Mouse (Mus musculus) forebrain, embryonic 15.5 days (tissue): ENCODE data around the gene Nexn. TPM values are rescaled to one million over a fixed set of nuclear protein-coding genes. Genes with fewer than 3 reads are reported as not detected.
A peak's percentile ranks its signal among the peaks of the same experiment; 100 is the strongest.
"Not testable (repeated sequence)": the region's sequence is repeated elsewhere in the genome, so short reads cannot be mapped to it uniquely, and the experiment has no call there.

Experiments
- ATAC-seq: fragments of 200-750 bp; cut with Nextera tagmentation; replicated peaks from 2 replicates; pipeline ENCODE4 v1.8.0; 2017; ENCODE audit warnings: mild to moderate bottlenecking, moderate TSS enrichment, moderate library complexity
- H3K27ac ChIP-seq: fragments of 300-500 bp; sonication (generic); replicated peaks from 2 replicates; pipeline ENCODE4 v1.5.1; 2015; ENCODE audit warnings: mild to moderate bottlenecking, inconsistent platforms
- H3K27me3 ChIP-seq: fragments of 300-500 bp; sonication (generic); 2 replicates; pipeline ENCODE4 v1.6.1; 2015; ENCODE audit warnings: inconsistent platforms
- H3K36me3 ChIP-seq: fragments of 300-500 bp; sonication (generic); 2 replicates; pipeline ENCODE4 v1.6.1; 2015; ENCODE audit warnings: mild to moderate bottlenecking, inconsistent platforms
- H3K4me1 ChIP-seq: fragments of 300-500 bp; sonication (generic); 2 replicates; pipeline ENCODE4 v1.6.1; 2015; ENCODE audit warnings: inconsistent platforms
- H3K4me2 ChIP-seq: fragments of 300-500 bp; sonication (generic); replicated peaks from 2 replicates; pipeline ENCODE4 v1.6.1; 2015; ENCODE audit warnings: mild to moderate bottlenecking, inconsistent platforms
- H3K4me3 ChIP-seq: fragments of 300-500 bp; sonication (generic); 2 replicates; pipeline ENCODE4 v1.5.1; 2015; ENCODE audit warnings: mild to moderate bottlenecking, inconsistent platforms
- H3K9ac ChIP-seq: fragments of 300-500 bp; sonication (generic); replicated peaks from 2 replicates; pipeline ENCODE4 v1.6.1; 2015; ENCODE audit warnings: mild to moderate bottlenecking, inconsistent platforms
- H3K9me3 ChIP-seq: fragments of 300-500 bp; sonication (generic); 2 replicates; pipeline ENCODE4 v1.6.1; 2016; ENCODE audit warnings: inconsistent platforms
- WGBS: fragments of 180-500 bp; shearing (Covaris S2); methylation state at CpG from one replicate; pipeline ENCODE4 v1.1.7; 2015; ENCODE audit warnings: mixed read lengths; 5-methylcytosine and 5-hydroxymethylcytosine counted together
- polyA plus RNA-seq: library from polyadenylated mRNA; unstranded; fragments of >200 nt; fragmentation: Nextera tagmentation; extraction: Ambion mirVana; gene quantifications from 2 replicates; pipeline ENCODE4 v1.2.1, GENCODE M21; 2015

The Nexn gene
- polyA plus RNA-seq, 1 experiment from 2014 or later: 3.9 TPM

DNA sequence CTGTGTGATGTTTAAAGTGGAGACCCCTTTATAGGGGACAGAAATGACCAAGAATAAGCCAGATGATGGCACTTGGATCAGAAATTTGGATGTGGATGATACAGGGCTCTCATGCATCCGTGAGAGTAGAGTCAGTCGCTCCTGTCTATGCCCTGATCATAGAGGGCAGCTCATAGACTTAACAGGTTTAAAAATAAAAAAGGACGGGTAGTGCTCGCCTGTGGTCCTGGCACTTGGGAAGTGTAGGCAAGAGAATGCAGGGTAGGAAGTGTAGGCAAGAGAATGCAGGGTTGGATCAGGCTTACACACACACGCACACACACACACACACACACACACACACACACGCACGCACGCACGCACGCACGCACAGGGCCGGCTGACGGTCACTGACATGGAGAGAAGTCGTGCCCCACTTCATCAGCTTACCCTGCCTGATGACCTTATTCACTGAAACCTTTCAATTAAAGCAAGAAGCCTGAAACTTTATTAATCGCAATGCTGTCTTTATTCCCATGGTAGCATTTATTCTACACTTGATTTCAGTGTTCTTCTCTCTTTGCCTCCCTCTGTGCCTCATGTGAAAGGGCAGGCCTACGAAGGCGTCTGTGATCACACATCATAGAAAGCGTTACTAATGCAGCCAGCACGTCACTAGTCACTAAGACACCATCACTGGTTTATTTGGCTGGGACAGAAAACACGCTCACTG, 7.0 kb upstream of the Nexn start:
- Histone ChIP-seq H3K4me1 (no peaks in the 10 kb centered on the region), H3K36me3 (peaks cover 18% of the 10 kb centered on the region), H3K9ac (no peak overlapping the region), H3K27me3 (no peaks in the 10 kb centered on the region), H3K4me3 (no peak overlapping the region), H3K4me2 (no peak overlapping the region), H3K9me3 (no peaks in the 10 kb centered on the region), H3K27ac (no peak overlapping the region)
- no peak for ATAC-seq
- WGBS: 85% methylated on average over 20 of the region's 20 CpGs

DNA sequence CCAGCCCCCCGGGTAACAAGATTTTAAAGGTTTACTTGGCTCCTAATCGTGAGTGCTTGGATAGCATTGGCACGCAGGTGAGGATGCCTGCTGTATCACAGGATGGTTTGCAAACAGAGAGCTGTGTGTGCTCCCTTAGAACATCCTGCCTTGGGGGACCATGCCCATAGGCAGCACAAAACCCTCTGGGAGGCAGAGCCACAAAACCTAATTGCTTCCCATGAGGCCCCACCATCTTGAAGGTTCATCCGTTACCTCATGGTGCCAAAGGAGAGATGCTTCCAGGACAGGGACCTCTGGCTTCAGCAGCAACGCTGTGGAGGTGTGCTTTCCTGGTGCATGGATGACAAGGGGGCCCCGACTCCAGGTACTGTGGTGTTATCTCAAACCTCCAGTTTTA, 5.7 kb upstream of the Nexn start:
- Histone ChIP-seq H3K4me1 (no peaks in the 10 kb centered on the region), H3K27ac (no peak overlapping the region), H3K4me3 (no peak overlapping the region), H3K27me3 (no peaks in the 10 kb centered on the region), H3K36me3 (peaks cover 16% of the 10 kb centered on the region), H3K9ac (no peak overlapping the region), H3K9me3 (no peaks in the 10 kb centered on the region), H3K4me2 (no peak overlapping the region)
- ATAC-seq: no peak
- WGBS: 82% methylated on average over 6 of the region's 6 CpGs

DNA sequence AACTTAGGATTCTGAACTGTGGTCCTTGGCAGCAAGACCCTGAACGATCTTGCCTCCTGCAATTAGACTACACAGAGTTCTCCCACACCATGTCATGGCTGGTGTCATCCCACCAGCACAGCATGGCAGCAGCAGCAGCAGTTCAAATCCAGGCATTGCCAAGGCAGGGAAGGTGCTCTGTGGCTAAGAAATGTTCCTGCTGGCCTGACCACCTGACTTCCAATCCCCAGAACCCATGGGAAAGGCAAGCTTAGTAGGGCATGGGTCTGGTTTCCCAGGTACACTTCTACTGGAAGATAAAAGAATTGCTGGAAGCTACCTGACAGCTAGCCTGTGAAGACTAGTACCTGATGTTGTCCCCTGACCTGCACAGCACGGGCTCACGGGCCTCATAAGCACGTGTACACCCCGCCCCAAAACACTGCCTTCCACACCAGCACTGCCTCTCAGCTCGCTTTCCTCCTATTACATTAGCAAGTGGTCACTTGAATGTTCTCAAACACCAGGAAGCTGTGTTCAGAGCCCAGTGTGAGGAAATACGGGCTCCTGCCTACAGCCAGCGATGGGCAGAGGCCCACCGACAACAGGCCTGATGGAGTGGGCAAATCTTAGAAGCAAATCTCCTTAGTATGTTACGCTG, 5.0 kb upstream of the Nexn start:
- 89% methylated on average over 10 of the region's 10 CpGs for WGBS
- Histone ChIP-seq H3K4me3 (no peak overlapping the region), H3K27ac (no peak overlapping the region), H3K27me3 (peaks cover 3% of the 10 kb centered on the region; the same call in 1 of the 2 replicates), H3K4me1 (peaks cover 2% of the 10 kb centered on the region; the same call in 1 of the 2 replicates), H3K9ac (no peak overlapping the region), H3K4me2 (no peak overlapping the region), H3K36me3 (peaks cover 10% of the 10 kb centered on the region), H3K9me3 (no peaks in the 10 kb centered on the region)
- no peak for ATAC-seq

DNA sequence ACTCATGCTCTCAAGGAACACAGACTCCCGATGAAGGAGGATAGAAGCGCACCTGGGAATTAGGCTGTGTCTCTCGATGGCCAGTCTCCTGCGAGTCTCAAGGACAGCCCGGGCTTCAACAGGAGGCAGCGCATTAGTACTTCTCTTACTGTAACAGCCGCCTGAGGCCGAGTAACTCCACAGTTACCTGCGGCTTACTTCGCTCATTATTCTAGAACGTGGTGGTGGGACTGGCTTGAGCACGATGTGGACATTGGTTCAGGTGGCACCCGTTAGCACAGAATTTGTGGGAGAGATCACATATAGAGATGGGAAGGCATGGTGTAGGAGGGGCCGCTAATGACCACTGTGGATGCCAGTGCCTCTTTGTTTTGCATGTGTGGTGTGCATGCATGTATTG, 1.9 kb upstream of the Nexn start:
- no peak overlapping the region for H3K4me3 ChIP-seq
- no peaks in the 10 kb centered on the region for H3K9me3 ChIP-seq
- peaks cover 14% of the 10 kb centered on the region for H3K4me1 ChIP-seq
- H3K27ac ChIP-seq: no peak overlapping the region
- H3K9ac ChIP-seq: no peak overlapping the region
- 93% methylated on average over 14 of the region's 14 CpGs for WGBS
- H3K4me2 ChIP-seq: no peak overlapping the region
- ATAC-seq: no peak
- H3K36me3 ChIP-seq: no peaks in the 10 kb centered on the region
- H3K27me3 ChIP-seq: peaks cover 30% of the 10 kb centered on the region

DNA sequence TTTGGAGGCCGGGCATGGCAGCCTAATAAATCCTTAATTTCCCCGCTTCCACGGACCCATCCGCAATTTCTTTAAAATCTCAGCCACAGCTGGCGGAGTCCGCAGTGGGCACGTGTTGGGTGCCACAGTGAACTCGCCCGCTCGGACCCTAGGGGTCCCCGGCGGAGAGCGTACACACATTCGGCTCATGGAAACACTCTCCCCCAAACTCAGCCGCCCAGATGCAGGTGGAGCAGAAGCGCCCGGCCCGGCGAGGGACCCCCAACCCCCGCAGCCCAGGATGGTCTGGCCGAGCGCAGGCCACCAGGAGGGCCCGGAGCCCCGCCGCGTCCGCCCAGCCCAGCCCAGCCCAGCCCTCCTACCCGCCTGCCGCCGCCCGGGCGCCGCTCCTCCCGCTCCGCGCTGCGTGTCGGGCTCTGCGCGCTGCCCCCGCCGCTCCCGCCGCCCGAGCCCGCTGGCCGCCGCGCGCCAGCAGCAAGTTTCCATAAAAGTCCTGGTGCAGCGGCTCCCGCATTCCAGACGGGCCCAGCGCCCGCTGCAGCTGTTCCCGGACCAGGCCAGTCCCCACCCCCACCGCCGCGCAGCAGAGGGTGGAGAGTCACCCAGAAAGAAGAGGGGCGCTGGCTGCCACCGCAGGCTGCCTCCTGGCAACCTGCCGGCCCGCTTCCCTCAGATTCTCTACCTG, 657 bp downstream of the Nexn start:
- Histone ChIP-seq H3K4me2 (peak overlapping the region; percentile 98), H3K27me3 (peaks cover 42% of the 10 kb centered on the region), H3K9me3 (no peaks in the 10 kb centered on the region), H3K36me3 (no peaks in the 10 kb centered on the region), H3K4me1 (peaks cover 14% of the 10 kb centered on the region), H3K4me3 (peak overlapping the region; percentile 54), H3K27ac (no peak overlapping the region), H3K9ac (peak overlapping the region; percentile 51)
- ATAC-seq: peak; percentile 78
- WGBS: 1% methylated on average over 60 of the region's 63 CpGs

DNA sequence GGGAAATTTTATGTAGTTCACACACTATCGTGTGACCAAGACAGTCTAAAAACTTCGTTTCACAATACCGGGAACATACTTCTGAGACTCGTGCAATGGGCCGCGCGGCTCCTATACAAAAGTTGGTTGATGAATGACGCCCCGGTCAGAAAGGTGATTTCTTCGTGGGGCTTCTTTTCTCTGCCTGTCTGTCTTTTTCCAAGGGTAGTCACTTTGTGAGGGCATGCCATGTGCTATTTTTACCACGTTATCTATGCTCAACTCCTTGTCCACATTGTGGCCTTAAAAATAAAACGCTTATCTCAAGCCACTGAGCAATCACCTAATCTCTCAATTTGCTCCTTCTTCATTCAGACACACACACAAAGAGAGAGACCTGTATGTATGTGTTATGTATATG, 1.3 kb downstream of the Nexn start:
- Histone ChIP-seq H3K4me1 (peaks cover 14% of the 10 kb centered on the region), H3K4me2 (peak overlapping the region; percentile 98), H3K27me3 (peaks cover 42% of the 10 kb centered on the region), H3K9ac (no peak overlapping the region), H3K9me3 (no peaks in the 10 kb centered on the region), H3K4me3 (peak overlapping the region; percentile 54), H3K36me3 (no peaks in the 10 kb centered on the region), H3K27ac (no peak overlapping the region)
- WGBS: 32% methylated on average over 12 of the region's 12 CpGs
- ATAC-seq: no peak

DNA sequence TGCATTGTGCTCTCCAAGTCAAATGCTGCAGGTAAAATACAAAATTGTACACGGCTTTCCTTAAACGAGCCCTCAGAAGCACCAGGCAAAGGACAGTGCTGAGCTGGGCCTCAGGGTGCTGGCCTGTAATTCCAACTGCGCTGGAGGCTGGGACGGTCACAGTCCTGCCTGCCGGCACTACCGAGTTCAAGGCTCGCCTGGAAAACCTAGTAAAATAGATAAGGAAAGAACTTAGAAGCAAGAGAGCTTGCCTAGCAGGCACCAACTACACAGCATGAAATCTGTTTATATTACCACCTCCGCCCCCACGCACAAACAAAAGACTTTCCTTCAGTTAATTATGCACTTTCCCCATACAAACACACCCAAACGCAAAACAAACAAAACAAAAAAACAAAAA, 1.8 kb downstream of the Nexn start:
- Histone ChIP-seq H3K36me3 (no peaks in the 10 kb centered on the region), H3K4me2 (no peak overlapping the region), H3K4me1 (peaks cover 14% of the 10 kb centered on the region), H3K4me3 (no peak overlapping the region), H3K9me3 (no peaks in the 10 kb centered on the region), H3K27me3 (peaks cover 42% of the 10 kb centered on the region), H3K9ac (no peak overlapping the region), H3K27ac (no peak overlapping the region)
- no peak for ATAC-seq
- 56% methylated on average over 10 of the region's 10 CpGs for WGBS

DNA sequence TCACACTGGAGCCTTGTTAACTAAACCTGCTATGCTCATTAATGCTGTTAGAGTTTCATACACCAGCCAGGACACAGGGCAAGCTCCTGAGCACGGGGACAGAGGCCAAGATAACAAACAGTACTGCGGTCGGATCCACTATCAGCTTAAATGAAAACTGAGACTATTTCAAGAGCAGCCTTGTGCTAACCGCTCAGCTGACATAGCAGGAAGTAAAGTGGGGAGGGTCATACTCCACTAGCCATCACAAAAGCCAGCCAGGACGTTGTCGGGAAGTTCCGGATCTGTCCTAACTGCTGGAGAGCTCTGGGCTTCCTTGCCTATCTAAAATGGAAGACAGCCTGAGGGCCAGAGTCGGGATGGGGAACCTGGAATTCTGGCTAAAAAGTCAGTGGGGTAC, 4.2 kb downstream of the Nexn start:
- Histone ChIP-seq H3K27ac (no peak overlapping the region), H3K36me3 (no peaks in the 10 kb centered on the region), H3K4me1 (peaks cover 14% of the 10 kb centered on the region), H3K4me2 (no peak overlapping the region), H3K4me3 (no peak overlapping the region), H3K27me3 (peaks cover 42% of the 10 kb centered on the region), H3K9ac (no peak overlapping the region), H3K9me3 (no peaks in the 10 kb centered on the region)
- ATAC-seq: no peak
- WGBS: 40% methylated on average over 8 of the region's 8 CpGs

DNA sequence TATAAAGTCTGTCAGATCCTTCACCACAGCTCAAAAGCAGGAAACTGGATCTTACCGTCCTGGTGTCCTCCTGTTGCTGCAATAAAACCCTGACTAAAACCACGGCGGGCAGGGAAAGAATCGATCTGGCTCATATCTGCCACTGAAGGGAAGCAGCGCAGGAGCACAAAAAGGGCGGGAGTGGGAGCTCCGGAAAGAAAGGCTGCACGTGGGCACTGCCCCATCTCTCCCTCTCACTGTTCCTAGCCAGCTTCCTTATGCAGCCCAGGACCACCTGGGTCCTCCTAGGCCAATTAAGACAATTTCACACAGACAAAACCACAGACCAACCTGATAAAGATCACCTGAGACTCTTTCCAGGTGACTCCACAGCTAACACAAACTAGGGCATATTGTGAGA, 4.7 kb downstream of the Nexn start:
- Histone ChIP-seq H3K9ac (no peak overlapping the region), H3K4me3 (no peak overlapping the region), H3K36me3 (no peaks in the 10 kb centered on the region), H3K27me3 (peaks cover 41% of the 10 kb centered on the region), H3K4me2 (no peak overlapping the region), H3K4me1 (peaks cover 14% of the 10 kb centered on the region), H3K27ac (no peak overlapping the region), H3K9me3 (no peaks in the 10 kb centered on the region)
- no peak for ATAC-seq
- 50% methylated on average over 8 of the region's 8 CpGs for WGBS

DNA sequence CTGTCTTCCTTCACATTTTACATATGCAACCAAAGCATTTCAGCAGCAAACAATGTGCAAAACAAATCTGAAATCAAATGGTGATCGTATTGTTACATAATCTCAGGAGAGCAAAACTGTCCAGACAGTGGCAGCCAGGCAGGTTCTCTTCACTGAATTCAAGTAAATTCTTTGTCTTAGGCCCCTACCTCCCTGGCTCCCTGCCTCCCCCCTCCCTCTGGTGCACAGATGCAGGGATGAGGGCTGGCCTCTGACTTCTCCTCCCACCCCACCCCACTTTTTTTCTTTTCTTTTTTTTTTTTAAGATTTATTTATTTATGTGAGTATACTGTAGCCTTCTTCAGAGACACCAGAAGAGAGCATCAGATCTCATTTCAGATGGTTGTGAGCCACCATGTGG, 5.8 kb downstream of the Nexn start:
- H3K9ac ChIP-seq: no peak overlapping the region
- no peak for ATAC-seq
- H3K27me3 ChIP-seq: peaks cover 32% of the 10 kb centered on the region
- H3K27ac ChIP-seq: no peak overlapping the region
- H3K4me2 ChIP-seq: no peak overlapping the region
- H3K9me3 ChIP-seq: no peaks in the 10 kb centered on the region
- no peaks in the 10 kb centered on the region for H3K36me3 ChIP-seq
- 97% methylated on average over 1 of the region's 1 CpGs for WGBS
- H3K4me3 ChIP-seq: no peak overlapping the region
- peaks cover 4% of the 10 kb centered on the region for H3K4me1 ChIP-seq

DNA sequence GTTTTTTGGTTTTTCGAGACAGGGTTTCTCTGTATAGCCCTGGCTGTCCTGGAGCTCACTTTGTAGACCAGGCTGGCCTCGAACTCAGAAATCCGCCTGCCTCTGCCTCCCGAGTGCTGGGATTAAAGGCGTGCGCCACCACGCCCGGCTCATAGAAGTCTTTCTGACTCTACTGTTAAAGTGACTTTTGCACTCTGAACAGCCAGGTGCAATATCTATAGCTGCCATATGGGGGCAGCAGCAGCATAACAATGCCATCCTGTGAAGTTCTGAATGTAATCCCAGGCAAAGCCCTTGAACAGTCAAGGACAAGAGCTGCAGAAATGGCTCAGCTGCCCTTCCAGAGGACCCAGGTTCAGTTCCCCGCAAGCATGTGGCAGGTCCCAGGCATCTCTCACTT, 6.7 kb downstream of the Nexn start:
- not testable (repeated sequence) for H3K27ac ChIP-seq, H3K9ac ChIP-seq, H3K4me3 ChIP-seq, H3K36me3 ChIP-seq, H3K4me1 ChIP-seq, H3K9me3 ChIP-seq, H3K4me2 ChIP-seq
- peak; percentile 53 for ATAC-seq
- 44% methylated on average over 8 of the region's 9 CpGs for whole genome bisulfite sequencing
- H3K27me3 ChIP-seq: peaks cover 25% of the 10 kb centered on the region

DNA sequence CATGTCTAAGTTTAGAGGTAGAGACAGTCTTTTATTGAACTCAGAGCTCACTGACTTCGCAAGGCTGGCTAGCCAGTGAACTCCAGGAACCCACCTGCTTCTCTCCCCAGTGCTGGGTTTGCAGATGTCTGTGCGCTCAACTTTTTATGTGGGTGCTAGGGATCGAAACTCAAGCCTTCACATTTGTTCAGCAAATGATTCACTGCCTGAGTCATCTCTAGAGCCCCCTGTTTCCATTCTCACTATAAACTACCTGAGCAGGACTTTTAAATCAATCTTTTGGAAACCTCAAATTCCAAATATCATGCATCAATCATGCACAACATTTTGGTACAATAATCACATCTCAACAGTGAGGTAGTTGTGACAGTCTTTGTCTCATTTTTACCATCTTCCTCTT, 8.6 kb downstream of the Nexn start:
- Histone ChIP-seq H3K9me3 (no peaks in the 10 kb centered on the region), H3K9ac (no peak overlapping the region), H3K4me3 (no peak overlapping the region), H3K36me3 (no peaks in the 10 kb centered on the region), H3K4me2 (no peak overlapping the region), H3K27me3 (0 out of 2 replicates have a peak, but pooled peaks cover 9% of the 10 kb centered on the region), H3K4me1 (no peaks in the 10 kb centered on the region), H3K27ac (no peak overlapping the region)
- 87% methylated on average over 3 of the region's 3 CpGs for WGBS
- ATAC-seq: no peak
